Mouse (Mus musculus) c-Kit-positive CD71-negative TER-119-negative erythroid progenitor cells, embryonic 14.5 days (primary cell): Measurements from ENCODE around the gene Sct.
A peak's percentile ranks its signal among the peaks of the same experiment; 100 is the strongest.

Source experiments
- DNase-seq: peaks from one replicate; pipeline ENCODE4 v3.0.0-alpha.2; 2013; ENCODE audit warnings: low read depth

The Sct gene

DNA sequence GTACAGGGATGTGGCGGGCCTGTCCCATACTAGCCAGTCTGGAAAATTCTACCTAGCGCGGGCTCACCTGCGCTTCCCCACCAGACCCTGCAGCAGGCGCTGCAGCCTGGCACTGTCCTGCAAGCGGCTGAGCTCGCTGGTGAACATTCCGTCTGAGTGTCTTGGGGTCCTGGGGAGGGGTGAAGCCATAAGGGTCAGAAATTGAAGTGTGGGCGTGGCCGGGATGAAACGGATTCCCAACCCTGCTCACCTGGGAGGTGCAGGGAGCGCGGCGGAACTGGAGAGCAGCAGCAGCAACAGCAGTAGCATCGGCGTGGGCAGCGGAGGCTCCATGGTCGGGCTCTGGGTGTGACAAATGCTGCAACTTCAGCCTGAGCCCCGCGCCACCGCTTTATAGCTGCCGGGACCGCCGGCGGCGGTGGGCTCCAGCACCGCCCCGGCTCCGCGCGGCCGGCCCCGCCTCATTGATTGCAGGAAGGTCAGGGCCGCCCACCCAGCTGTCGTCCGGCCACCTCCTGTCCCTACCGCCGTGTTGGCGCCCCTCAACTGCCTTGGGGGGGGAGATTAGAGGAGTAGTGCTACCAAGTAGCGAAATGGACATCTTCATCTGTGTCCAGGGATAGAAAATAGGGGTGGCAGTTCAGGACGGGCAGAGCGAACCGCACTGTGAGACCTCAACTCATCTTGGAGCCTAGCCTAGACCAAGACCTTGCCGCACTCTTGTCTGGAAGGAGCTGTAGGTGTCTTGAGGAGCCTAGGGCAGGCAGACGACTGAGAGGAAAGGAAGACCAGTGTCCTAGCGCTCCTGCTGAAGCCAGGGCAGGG, at the start of gene Sct:
Gene Sct (minus strand): TSS at position 368 of the 825 bp plus-strand sequence.
- no peak for DNase-seq

DNA sequence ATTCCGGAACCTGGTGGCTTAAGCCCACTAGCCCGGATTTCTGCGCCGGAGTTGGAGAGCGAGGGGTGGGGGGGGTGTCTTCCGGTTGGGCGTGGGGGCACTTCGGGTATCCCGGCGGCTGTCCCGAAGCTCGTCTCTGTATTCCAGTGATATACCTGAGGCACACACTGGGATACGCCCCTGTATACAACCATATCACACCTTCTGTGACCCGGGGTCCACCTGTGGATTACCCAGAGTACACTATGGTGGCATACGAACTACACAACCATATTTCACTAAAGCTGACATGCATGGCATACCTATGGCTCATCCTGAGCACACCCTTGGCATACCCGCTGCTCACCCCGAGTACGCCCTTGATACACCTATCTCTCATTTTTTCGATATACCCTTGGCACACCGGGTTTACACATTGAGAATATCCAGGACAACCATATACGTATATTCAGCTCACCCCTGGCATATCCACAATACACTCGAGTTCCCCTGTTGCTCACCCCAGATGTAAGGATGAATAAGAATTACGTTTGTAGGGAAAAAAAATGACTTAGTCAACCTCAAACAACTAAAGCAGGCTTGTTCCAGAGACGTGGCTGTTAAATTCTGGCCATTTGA, 49.5 kb upstream of the Sct start:
- no peak for DNase-seq

DNA sequence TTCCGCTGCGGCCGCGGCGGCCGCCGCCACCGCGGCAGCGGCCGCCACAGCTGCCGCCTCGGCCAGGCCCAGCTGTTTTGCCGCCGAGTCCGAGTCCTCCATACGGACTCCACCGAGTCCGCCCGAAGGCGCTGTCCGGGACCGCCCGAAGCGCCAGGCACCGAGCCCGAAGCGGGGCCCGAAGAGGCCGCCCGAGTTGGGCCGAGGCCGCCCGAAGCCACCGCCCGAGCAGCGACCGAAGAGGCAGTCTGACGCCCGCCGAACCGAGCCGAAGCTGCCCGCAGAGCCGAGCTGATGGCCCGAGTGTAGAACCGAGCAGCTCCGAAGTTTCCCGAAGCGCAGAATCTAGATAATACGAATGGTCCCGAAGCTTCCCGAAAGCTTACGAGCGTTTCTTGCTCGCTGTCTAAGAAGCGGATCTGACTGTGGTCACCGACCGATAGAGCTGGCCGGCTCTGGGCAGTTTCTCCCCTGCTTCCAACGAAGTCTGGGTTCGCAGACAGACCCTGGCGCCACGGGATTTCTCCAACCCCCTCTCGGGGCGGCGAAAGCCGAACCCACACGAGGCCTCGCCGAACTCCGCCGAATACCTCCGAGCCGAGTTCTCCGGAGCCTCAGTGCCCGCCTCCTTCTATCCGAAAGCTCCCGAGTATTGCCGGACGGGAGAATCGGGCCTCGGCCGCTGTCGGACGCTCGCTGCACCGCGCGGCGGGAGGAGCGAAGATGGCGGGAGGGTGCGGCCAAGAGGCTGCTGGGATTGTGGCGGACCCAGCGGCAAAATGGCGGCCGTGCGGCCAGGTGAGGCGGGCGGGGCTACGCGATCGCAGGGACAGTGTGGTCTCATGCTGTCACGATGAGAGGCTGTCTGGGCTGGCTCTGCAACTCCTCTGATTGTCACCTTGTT, 48.8 kb upstream of the Sct start, which contains the start of the genes Deaf1 and Tmem80:
Gene Deaf1 (minus strand): TSS at position 222 of the 904 bp plus-strand sequence.
Gene Tmem80 (plus strand): TSS at position 271 of the 904 bp plus-strand sequence.
- peak; percentile 93 for DNase-seq

DNA sequence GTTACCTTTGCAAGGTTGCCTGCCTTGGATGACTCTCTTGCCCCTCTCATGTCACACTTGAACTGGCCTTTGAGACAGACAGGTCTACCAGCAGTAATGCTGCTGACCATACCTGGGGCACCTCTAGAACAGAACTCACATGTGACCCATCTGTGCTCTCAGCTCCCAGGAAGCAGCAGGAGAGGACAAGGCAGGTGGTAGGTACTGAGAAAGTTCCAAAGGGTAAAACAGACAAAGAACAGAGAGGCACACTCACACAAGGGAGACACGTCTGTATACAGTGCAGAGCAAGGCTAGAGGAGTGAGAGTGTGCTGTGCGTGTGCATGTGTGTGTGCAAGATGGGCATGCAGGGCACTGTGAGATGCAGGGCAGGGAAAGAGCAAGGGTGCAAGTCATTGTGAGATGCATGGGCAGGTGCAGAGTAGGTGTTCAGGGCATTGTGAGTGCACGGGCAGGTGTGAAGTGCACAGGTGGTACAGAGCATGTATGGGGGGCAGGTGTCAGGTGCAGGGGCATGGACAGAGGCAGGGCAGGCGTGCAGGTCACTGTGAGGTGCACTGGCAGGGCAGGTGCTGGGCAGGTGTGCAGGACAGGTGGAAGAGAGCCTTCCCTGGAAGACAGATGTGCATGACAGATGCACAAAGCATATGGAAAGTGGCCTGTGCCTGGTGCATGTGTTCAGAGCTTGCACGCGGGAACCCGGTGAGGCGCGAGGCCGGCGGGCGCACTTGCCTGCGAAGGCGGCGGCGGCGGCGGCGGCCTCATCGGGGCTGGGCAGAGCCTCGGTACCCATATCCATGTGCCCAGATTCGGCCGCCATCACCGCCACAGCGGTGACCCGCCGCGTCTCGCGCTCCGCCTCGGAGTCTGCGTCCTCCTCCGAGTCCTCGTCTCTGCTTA, 47.9 kb upstream of the Sct start:
- DNase-seq: no peak

DNA sequence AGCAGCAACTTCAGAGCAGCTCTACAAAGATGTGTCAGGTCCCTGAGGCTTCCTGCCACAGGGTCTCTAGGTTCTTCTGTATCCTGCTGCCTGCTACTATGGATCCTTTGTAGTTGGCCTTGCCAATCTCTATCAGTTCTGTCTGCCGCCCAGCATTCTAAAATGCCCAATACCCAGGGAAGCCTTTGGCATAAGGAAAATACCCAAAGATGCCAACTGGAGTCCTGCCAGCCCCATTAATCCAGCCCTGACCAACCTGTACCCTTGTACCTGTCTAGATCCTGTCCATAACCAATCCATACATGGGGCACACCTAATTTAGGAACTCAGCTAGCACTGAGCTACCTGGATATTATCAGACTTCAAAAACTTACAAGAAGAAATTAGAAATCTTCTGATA, 45.8 kb upstream of the Sct start:
- DNase-seq: no peak

DNA sequence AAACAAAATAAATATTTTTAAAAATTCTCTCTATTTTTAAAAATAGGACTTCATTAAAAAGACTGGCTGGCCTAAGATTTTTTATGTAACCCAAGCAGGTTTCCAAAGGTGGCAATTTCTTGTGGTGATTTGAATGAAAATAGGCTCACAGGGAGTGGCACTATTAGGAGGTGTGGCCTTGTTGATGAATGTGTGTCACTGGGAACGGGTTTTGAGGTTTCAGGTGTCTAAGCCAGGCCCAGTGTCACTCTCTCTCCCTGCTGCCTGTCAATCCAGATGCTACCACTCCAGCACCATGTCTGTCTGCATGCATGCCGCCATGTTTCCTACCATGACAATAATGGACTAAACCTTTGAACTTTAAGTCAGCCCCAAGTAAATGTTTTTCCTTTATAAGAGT, 40.5 kb upstream of the Sct start:
- DNase-seq: no peak

DNA sequence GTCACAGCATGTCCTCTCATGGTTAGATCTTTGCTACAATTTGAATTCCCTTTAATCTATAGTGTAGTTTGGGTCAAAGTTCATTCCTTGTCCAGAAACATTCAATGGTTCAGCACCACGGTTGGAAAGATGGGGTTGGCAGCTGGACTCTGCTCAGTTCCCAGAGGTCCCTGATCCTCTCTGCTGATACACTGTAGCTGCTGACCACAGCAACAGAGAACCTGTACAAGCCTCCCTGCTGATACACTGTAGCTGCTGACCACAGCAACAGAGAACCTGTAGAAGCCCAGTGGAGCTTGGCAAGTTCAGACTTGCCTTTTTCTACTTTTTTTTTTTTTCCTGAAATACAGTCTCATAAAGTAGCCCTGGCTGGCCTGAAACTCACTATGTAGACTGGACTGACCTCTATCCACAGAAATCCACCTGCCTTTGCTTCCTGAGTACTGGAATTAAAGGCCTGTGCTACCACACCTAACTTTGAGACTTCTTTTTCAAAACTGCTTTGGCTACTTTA, 38.7 kb upstream of the Sct start:
- DNase-seq: no peak

DNA sequence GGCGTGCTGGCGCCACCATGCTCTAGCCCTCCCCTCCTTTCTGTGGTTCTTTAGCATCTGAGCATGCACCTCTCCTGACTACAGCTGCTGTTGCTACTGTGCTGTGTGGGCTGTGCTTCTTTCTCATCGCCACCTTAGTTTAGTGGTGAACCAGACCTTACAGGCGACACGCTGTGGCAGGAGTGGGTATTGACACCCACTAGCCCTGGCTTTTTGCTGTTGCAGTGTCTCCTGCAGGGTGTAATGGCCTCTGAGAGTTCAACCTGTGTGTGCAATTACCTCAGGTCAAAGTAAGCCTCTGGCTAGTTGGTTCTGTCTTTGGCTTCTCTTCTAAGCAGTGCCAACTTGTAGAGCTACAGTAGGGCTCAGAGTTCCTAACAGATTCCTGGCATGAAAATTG, 37.0 kb upstream of the Sct start:
- no peak for DNase-seq

DNA sequence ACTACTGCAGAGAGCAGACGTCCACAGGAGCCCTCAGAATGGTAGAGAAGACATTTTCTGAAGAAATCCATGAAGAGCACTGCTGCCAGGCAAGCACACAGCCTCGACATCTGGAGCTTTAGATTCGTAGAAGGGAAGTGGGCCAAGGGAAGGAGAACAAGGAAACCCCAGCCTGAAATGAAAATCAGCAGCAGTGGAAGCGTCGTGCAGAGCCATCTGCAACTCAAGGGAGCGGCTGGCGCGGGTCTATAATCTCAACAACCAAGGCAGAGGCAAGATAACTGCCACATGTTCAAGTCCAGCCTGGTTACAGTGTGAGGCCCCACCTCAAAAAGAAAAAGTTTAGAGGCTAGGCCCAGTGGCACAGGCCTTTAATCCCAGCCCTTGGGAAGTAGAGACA, 36.1 kb upstream of the Sct start:
- no peak for DNase-seq

DNA sequence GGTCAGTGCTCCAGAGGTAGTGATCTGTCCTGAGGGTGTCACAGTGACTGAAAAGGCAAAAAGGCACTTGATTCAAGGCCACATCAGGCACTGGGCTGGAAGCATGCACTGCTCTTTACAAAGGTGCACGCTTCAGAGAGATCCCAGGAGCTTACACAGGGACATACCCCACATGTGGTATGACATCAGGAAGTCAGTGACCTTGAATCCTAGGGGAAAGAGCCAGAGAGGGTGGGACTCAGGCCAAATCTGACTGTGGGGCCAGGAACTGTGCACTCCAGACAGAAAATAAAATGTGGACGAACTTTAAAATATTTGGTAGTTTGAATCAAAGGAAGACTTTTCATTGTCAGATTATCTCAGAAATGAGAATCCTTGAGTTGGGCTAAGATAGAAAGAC, 35.5 kb upstream of the Sct start:
- DNase-seq: no peak

DNA sequence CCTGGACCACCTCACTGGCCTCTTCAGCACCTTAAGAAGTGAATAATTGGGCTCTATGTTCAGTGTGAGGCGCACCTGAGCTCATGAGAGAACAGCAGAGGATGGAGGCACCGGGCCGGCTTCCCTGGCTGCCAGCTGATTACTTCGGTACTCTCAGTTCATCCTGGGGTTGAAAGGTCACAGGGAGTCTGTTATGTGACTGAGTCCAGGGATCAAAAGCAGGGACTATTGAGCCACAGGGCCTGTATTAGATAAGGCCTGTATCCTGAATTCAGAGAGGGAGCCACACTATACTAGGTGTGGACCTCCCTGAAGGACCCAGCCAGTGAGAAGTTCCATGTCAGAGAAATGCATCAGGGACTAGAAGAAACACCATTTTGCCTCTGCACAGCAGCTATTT, 25.6 kb upstream of the Sct start:
- DNase-seq: no peak

DNA sequence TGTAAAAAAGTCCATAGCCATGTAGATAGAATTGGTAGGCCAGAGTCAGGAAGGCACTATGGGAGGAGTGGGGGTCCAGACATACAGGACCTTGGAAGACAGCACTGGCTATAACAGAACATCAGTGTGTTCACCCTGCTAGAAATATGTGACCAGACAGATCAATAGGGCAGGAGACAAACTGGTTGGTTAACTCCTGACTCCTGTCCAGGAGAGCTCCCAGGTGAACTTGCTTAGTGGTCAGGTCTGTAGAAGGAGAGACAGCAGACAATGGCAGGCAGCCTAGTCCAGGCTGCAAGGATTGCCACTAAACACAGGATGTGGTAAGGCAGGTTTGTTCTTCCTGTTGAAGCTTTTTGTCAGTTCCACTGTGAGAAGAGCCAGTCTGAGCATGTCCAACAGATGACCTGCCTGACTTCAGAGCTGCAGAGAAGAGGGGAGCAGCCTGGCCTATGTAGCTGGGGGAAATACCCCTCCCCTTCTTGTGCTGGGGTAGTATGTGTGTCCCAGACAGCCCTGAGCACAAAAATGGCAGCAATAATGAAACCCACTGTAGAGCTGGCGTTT, 23.9 kb upstream of the Sct start:
- DNase-seq: no peak

DNA sequence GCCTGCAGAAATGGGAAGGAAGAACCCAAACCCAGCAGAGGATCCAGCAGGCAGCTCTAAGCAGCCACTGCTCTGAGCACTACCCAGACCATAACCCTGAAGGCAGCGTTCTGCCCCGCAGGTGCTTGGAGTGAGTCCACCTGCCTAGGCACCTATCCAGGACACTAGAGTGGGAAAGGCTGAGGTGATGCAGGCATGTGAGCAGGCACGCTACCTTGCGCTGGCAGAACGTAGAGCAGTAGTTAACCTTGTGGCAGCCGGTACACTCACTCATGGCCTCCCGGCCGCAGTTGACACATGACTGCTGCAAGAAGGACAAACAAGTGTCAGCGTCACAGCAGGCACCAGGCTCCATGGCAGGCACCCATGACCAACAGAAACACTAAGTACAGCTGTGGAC, 22.5 kb upstream of the Sct start:
- DNase-seq: no peak

DNA sequence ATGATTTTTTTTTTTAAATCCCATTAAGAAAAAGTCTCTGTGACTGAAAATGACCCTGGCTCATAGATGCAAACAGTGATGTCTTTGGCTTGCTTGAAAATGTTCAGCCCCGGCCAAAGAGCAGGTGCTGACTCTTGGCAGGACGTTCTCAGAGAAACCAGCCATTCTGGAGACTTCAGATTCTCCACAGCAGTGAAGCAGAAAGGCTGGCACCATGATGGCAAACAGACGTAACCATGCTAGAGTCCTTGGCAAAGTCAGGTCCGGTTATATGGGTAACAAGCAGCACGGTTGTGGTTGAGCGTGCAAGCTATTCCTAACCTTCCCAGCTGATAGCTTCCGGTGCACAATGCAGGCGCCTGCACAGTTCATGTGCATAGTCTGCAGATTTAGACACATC, 20.2 kb upstream of the Sct start:
- DNase-seq: no peak

DNA sequence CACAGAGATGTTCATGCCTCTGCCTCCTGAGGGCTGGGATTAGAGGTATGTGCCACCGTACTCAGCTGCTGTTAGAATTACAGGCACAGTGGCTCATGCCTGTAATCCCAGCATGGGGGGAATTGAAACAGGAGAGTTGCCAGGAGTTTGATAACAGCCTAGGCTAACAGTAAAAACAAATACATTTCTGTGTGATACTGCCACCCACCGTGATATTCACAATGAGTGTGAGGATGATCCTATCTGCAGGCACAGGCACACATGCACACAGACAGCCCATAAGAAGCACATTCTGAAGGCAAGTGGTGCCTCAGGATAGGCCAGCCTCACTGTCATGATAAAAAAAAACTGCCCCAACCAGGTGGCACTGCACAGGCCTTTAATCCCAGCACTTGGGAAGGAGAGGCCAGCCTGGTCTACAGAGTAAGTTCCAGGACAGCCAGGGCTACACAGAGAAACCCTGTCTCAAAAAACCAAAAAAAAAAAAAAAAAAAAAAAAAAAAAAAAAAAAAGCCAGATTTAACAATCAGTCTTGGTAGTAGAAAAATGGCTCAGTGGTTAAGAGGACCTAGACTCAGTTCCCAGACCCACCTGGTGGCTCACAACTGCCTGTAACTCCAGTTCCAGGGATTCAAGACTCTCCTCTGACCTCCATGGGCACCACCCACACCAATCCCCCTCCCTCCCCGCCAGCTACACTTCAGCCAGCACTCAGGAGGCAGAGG, 19.2 kb upstream of the Sct start:
- no peak for DNase-seq

DNA sequence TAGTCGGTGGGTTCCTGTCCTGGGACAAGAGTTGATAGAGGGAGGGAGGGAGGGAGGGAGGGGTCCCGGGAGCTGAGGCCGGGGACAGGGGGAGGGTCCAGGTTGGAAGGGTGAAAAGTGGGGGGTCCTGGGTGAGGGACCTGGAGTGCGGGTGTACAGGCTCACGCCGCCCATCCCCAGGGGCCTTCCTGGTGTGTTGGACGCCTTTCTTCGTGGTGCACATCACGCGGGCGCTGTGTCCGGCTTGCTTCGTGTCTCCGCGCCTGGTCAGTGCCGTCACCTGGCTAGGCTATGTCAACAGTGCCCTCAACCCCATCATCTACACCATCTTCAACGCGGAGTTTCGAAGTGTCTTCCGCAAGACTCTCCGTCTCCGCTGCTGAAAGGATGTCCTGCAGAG, 15.5 kb upstream of the Sct start:
- DNase-seq: no peak

DNA sequence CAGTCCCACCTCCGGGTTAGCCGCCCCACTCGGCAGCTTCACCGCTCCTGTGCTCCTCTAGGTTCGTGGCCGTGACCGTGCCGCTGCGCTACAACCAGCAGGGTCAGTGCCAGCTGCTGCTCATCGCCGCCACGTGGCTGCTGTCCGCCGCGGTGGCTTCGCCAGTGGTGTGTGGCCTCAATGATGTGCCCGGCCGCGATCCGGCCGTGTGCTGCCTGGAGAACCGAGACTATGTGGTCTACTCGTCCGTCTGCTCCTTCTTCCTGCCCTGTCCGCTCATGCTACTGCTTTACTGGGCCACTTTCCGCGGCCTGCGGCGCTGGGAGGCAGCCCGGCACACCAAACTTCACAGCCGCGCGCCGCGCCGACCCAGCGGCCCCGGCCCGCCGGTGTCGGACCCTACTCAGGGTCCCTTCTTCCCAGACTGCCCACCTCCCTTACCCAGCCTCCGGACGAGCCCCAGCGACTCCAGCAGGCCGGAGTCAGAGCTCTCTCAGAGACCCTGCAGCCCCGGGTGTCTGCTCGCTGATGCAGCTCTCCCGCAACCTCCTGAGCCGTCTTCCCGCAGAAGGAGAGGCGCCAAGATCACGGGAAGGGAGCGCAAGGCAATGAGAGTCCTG, 15.0 kb upstream of the Sct start:
- DNase-seq: no peak

DNA sequence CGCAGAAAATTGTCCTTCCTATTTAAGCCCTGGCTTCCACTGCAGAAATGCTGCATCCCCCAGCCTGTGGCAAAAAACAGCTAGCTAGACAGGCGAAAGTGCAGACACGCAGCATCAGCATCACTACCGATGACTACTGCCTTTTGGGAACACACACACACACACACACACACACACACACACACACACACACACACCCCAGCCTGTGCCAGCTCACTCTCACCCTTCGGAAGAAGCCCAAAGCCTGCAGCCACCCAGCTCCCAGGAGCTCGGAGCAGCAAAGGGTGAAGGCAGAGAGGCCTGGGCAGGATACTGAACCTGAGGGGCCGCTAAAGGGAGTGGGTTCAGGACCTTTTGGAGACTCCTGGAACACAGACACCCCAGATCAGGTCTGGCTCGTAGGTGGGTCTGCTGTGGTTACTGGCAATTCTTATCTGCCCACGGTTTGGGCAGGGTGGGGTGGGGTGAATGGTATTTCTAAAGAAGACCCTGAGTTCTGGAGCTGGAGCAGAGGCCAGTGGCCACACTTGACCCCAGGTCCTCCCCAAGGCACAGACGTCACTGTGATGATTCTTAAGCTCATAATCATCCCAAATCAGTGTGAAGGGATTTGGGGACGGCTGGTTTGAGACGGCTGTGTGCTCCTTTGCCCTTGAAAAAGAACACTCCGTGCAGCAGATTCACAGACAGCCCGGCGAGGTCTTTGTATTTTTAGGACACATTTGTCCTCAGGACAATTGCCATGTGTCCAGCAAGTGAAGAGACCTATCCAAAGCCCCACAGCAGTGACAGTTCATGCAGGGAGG, 13.9 kb upstream of the Sct start:
- DNase-seq: no peak
